Mouse (Mus musculus) megakaryocyte, embryonic 14.5 days (primary cell): ENCODE measurements around the gene Ctxn1. TPM values are rescaled to one million over a fixed set of nuclear protein-coding genes. Genes with fewer than 3 reads are reported as not detected.

Experiments
- H3K27me3 ChIP-seq: replicated peaks from 2 replicates; pipeline ENCODE3; 2012; ENCODE audit warnings: inconsistent platforms
- H3K36me3 ChIP-seq: replicated peaks from 2 replicates; pipeline ENCODE3; 2012; ENCODE audit warnings: low read length, inconsistent platforms, mixed read lengths
- H3K4me1 ChIP-seq: 2 replicates; pipeline ENCODE4 v1.6.1; 2012; ENCODE audit warnings: inconsistent platforms
- H3K4me3 ChIP-seq: replicated peaks from 2 replicates; pipeline ENCODE3; 2012; ENCODE audit warnings: moderate library complexity, mild to moderate bottlenecking, inconsistent platforms
- H3K9me3 ChIP-seq: 2 replicates; pipeline ENCODE4 v1.6.1; 2012; ENCODE audit warnings: inconsistent platforms
- FLI1 ChIP-seq: IDR thresholded peaks from 2 replicates; pipeline ENCODE4 v1.6.1; 2012; ENCODE audit warnings: low read length, inconsistent platforms, mixed read lengths
- GATA1 ChIP-seq: IDR thresholded peaks from 3 replicates; pipeline ENCODE4 v1.6.1; 2012; ENCODE audit warnings: mixed read lengths, low read length, inconsistent platforms, borderline replicate concordance
- polyA plus RNA-seq: library from polyadenylated mRNA; stranded (reverse); fragments of >175 nt; gene quantifications from 2 replicates; pipeline ENCODE4 v1.2.3, GENCODE M21; 2012; ENCODE audit warnings: low replicate concordance; ENCODE audit not compliant: insufficient read depth

Gene Ctxn1
- polyA plus RNA-seq = 4.9 and 6.9 TPM in 2 replicates

GRCm38 (mm10) chr8:4259125-4259804, at the start of gene Ctxn1:
Gene Ctxn1, minus strand, starts transcription at chr8:4259274.
- Histone ChIP-seq H3K36me3 (peaks cover 81% of the 10 kb centered on the region), H3K4me3 (peak within 1 kb of the TSS; percentile 94), H3K9me3 (no peaks in the 10 kb centered on the region), H3K4me1 (peaks cover 47% of the 10 kb centered on the region), H3K27me3 (no peaks in the 10 kb centered on the region)
- no peak for TF ChIP-seq GATA1
- TF ChIP-seq FLI1 = no peak

- Histone ChIP-seq H3K4me1 (peaks cover 91% of the 10 kb centered on the region), H3K36me3 (peaks cover 94% of the 10 kb centered on the region), H3K27me3 (no peaks in the 10 kb centered on the region), H3K9me3 (no peaks in the 10 kb centered on the region), H3K4me3 (peak overlapping the region; percentile 84)
- no peak for TF ChIP-seq FLI1
- TF ChIP-seq GATA1 = no peak
Observed at GRCm38 (mm10) chr8:4305838-4306237, 46.8 kb upstream of the Ctxn1 start.

GRCm38 (mm10) chr8:4304124-4304547, 45.1 kb upstream of the Ctxn1 start:
- peaks cover 93% of the 10 kb centered on the region for H3K36me3 ChIP-seq
- TF ChIP-seq FLI1 (no peak), GATA1 (no peak)
- peaks cover 89% of the 10 kb centered on the region for H3K4me1 ChIP-seq
- H3K9me3 ChIP-seq = no peaks in the 10 kb centered on the region
- H3K4me3 ChIP-seq = peak overlapping the region; percentile 31
- no peaks in the 10 kb centered on the region for H3K27me3 ChIP-seq

DNA sequence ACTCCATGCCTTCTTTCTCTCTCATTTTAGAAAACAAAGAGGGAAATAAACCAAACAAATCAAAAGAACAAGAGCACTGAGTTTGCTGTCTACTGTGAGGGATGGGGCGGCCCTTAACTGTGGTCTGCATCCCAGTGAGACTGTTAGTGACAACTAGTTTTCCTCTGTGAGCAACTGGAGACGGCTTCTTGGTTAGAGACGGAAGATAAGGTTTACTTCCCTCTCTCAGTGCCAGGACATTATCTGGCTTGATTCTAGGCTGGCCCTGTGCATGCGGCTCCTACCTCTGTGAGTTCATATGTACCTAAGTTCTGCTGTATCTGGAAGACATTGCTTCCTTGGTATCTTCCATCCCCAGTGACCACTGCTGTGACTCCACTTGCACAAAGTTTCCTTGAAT, 38.7 kb upstream of the Ctxn1 start:
- Histone ChIP-seq H3K4me1 (peaks cover 38% of the 10 kb centered on the region), H3K27me3 (no peaks in the 10 kb centered on the region), H3K4me3 (no peak overlapping the region), H3K9me3 (no peaks in the 10 kb centered on the region), H3K36me3 (peaks cover 97% of the 10 kb centered on the region)
- TF ChIP-seq FLI1 = no peak
- TF ChIP-seq GATA1 = no peak

- Histone ChIP-seq H3K4me1 (peaks cover 1% of the 10 kb centered on the region), H3K9me3 (no peaks in the 10 kb centered on the region), H3K4me3 (no peak overlapping the region), H3K36me3 (peaks cover 100% of the 10 kb centered on the region), H3K27me3 (no peaks in the 10 kb centered on the region)
- TF ChIP-seq GATA1 = no peak
- TF ChIP-seq FLI1 = no peak
Observed at GRCm38 (mm10) chr8:4292738-4293137, 33.7 kb upstream of the Ctxn1 start.

DNA sequence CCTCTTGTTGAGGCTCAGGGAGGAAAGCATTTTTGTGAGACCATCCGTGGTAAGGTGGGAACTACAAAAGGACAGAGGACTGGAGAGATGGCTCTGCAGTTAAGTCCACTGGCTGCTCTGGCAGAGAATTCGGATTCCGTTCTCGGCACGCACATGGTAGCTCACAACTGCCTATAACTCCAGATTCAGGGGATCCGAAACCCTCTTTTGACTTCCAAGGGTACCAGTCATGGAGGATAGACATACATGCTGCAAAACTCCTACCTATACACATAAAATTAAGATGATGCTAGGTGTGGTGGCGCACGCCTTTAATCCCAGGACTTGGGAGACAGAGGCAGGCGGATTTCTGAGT, 17.0 kb upstream of the Ctxn1 start:
- peak overlapping the region; percentile 95 for H3K4me3 ChIP-seq
- H3K9me3 ChIP-seq = no peaks in the 10 kb centered on the region
- peaks cover 37% of the 10 kb centered on the region for H3K4me1 ChIP-seq
- TF ChIP-seq GATA1 (no peak), FLI1 (no peak)
- no peaks in the 10 kb centered on the region for H3K27me3 ChIP-seq
- peaks cover 31% of the 10 kb centered on the region for H3K36me3 ChIP-seq

DNA sequence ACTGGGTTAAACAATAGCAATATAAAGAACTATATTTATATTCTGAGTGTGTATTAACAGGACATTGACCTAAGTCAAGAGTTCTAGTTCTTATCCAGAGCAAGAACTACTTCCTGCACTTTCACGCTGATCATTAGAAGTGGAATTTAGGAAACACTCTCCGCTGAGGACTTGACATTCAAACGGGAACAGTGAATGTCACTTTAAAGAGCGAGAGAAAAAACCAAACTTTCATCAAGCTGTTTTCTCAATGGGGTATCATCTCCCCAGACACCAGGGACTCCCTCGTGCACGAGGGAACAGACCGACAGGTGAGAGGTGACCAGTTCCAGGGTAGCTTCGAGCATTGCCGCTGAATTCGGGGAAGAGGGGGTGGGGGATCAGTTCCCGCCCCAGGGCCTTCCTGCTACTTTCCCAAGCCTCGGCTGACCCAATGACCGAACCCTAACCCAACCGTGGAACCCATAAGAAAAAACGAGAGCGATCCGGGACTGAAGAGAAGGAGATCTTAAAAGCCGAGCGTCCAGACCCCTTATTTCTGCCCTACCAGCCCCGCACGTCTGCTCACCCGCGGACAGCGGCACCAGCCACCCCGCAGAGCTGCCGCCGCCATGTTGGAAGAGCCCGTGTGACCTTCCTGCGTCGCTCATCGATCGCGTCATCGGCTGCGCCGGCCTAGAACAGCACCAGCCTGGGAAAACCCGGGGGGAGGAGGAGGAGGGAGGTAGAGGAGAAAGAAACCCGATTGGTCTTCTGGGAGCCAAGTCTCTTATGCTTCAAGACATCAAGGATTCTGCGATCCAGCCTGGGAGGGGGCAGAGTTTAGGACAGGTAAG, 16.4 kb upstream of the Ctxn1 start, which contains the start of gene Timm44:
TSS of gene Timm44 (minus strand) at position 639 of the 836 bp plus-strand sequence.
- Histone ChIP-seq H3K9me3 (no peaks in the 10 kb centered on the region), H3K27me3 (no peaks in the 10 kb centered on the region), H3K36me3 (peaks cover 35% of the 10 kb centered on the region), H3K4me3 (peak within 1 kb of the TSS; percentile 95), H3K4me1 (peaks cover 35% of the 10 kb centered on the region)
- TF ChIP-seq FLI1 (no peak), GATA1 (no peak)

GRCm38 (mm10) chr8:4269609-4270008, 10.5 kb upstream of the Ctxn1 start:
- no peaks in the 10 kb centered on the region for H3K27me3 ChIP-seq
- H3K4me3 ChIP-seq = no peak overlapping the region
- peaks cover 18% of the 10 kb centered on the region for H3K4me1 ChIP-seq
- TF ChIP-seq FLI1 (no peak), GATA1 (no peak)
- H3K9me3 ChIP-seq = no peaks in the 10 kb centered on the region
- H3K36me3 ChIP-seq = peaks cover 94% of the 10 kb centered on the region

DNA sequence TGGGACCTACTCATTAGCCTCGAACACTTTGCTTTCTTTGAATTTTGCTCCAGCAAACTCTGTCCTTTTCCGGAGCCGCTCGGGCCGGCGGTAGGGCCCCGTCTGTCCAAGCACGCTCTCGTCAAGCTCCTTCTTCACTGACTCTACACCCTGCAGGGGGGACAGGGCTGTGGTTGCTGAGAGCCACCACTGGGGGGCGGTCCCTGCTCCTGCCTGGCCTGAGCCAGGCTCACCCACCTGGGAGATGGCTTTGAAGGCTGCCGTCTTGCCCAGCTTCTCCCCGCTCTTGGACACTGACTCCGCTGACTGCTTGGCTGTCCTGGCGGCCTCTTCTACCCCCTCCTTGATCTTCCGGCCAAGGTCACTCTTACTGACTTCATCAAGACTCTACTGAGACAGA, 8.6 kb upstream of the Ctxn1 start:
- no peak overlapping the region for H3K4me3 ChIP-seq
- peaks cover 16% of the 10 kb centered on the region for H3K4me1 ChIP-seq
- H3K27me3 ChIP-seq = no peaks in the 10 kb centered on the region
- TF ChIP-seq GATA1 = no peak
- TF ChIP-seq FLI1 = no peak
- H3K36me3 ChIP-seq = peaks cover 97% of the 10 kb centered on the region
- H3K9me3 ChIP-seq = no peaks in the 10 kb centered on the region
